Mouse (Mus musculus): ENCODE measurements around the gene Cmtm5. TPM values are rescaled to one million over a fixed set of nuclear protein-coding genes. Genes with fewer than 3 reads are reported as not detected.

Gene Cmtm5
- not detected in 4 replicates for total RNA-seq (2023)

GRCm38 (mm10) chr14:54935904-54936830, at the start of gene Cmtm5:
TSS of gene Cmtm5 (plus strand) at chr14:54936261.

DNA sequence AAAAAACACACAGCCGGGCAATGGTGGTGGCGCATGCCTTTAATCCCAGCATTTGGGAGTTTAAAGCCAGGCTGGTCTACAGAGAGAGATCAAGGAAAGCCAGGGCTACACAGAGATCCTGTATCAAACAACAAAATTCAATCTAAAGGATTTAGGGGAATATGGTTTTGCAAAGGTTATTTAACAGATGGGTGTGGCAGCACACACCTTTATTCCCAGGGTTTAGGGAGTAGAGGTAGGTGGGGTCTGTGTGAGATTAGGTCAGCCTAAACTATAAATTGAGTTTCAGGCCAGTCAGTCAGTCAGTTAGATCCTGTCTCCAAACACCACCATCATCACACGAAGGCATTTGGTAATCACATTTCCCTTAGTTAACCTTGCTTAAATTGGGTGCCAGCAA, 43.9 kb upstream of the Cmtm5 start, which contains the start of gene Pabpn1:
Gene Pabpn1 (plus strand): TSS at position 301 of the 400 bp plus-strand sequence.

DNA sequence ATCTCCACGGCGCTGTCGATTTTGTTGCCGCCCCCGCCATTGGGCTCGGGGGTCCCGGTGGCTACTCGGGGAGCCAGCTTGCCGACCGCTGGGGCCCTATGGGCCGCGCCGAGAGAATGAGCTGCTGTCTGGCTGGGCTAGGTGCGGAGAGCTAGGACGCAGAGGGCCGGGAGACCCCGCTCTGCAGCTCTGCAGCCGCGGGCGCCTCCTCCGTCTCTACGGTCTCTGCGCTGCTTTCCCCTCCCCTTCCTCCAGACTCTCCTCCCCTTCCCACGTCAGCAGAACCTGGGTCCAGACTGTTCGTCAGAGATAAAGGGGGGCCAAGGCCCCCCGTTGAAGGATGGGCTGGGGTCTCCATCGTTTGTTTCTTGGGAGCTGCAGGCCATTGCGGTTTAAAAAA, 23.2 kb upstream of the Cmtm5 start, which contains the start of gene Slc22a17:
Gene Slc22a17 (minus strand): TSS at position 247 of the 400 bp plus-strand sequence.

GRCm38 (mm10) chr14:54925349-54926342, 10.4 kb upstream of the Cmtm5 start, which contains the start of gene Efs:
TSS of gene Efs (minus strand) at chr14:54926126.

GRCm38 (mm10) chr14:54932645-54933150, 3.4 kb upstream of the Cmtm5 start, which contains the start of gene Il25:
TSS of gene Il25 (plus strand) at chr14:54932695.

GRCm38 (mm10) chr14:54966320-54966977, 30.4 kb downstream of the Cmtm5 start, which contains the start of gene Myh6:
TSS of gene Myh6 (minus strand) at chr14:54966927.

DNA sequence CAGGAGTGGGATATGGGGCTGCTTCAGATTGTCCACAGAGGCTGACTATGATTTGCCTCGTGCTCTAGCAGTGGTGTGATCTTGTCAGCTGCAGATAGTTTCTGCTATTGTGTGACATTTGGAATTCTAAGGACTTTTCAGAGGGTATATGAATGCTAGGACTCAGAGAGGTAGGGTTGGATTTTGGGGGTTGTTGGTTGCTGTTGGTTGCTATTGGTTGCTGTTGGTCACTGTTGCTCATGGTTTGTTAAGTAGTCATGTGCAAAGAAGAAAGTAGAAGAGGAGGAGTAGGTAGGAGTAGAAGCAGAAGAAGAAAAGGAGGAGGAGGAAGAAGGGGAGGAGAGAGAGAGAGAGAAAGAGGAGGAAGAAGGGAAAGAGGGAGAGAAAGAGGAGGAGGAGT, 40.6 kb downstream of the Cmtm5 start, which contains the start of gene Gm17428:
Gene Gm17428 (plus strand): TSS at position 301 of the 400 bp plus-strand sequence.

Other genes with a start within 250 kb of the Cmtm5 start
- gene Acin1, start 249.3 kb upstream of the Cmtm5 start, total RNA-seq (2023) = 517 to 556 TPM (median 537 TPM) in 4 replicates
- not detected in 4 replicates for gene Gm29776, start 237.4 kb upstream of the Cmtm5 start, total RNA-seq (2023)
- gene Cebpe, start 224.1 kb upstream of the Cmtm5 start, total RNA-seq (2023) = not detected in 4 replicates
- gene Slc7a8, start 154.3 kb upstream of the Cmtm5 start, total RNA-seq (2023) = 0.23 to 0.75 TPM (median 0.39 TPM) in 4 replicates
- not detected in 4 replicates for gene Rnf212b, start 122.1 kb upstream of the Cmtm5 start, total RNA-seq (2023)
- 5.8 to 12.1 TPM (median 7.2 TPM) in 4 replicates for gene Homez, start 65.3 kb upstream of the Cmtm5 start, total RNA-seq (2023)
- gene Ppp1r3e, start 58.7 kb upstream of the Cmtm5 start, total RNA-seq (2023) = 1.5 to 4.7 TPM (median 2.8 TPM) in 4 replicates
- 7.9 to 12.7 TPM (median 9.6 TPM) in 4 replicates for gene Bcl2l2, start 52.9 kb upstream of the Cmtm5 start, total RNA-seq (2023)
- gene Gm20521, start 52.8 kb upstream of the Cmtm5 start, total RNA-seq (2023) = 2.0 to 2.7 TPM in 2 of 4 replicates, not detected in the others
- 271 to 284 TPM (median 277 TPM) in 4 replicates for gene Pabpn1, start 43.8 kb upstream of the Cmtm5 start, total RNA-seq (2023)
- gene Slc22a17, start 23.1 kb upstream of the Cmtm5 start, total RNA-seq (2023) = 2.2 to 5.5 TPM (median 3.5 TPM) in 4 replicates
- gene Efs, start 10.1 kb upstream of the Cmtm5 start, total RNA-seq (2023) = not detected in 4 replicates
- not detected in 4 replicates for gene Il25, start 3.6 kb upstream of the Cmtm5 start, total RNA-seq (2023)
- gene Myh6, start 30.7 kb downstream of the Cmtm5 start, total RNA-seq (2023) = not detected in 4 replicates
- not detected in 4 replicates for gene Gm17428, start 40.7 kb downstream of the Cmtm5 start, total RNA-seq (2023)
- not detected in 4 replicates for gene Myh7, start 58.4 kb downstream of the Cmtm5 start, total RNA-seq (2023)
- gene Ngdn, start 79.2 kb downstream of the Cmtm5 start, total RNA-seq (2023) = 65.3 to 77.2 TPM (median 71.8 TPM) in 4 replicates
- 15.4 to 19.8 TPM (median 16.4 TPM) in 4 replicates for gene Zfhx2, start 156.1 kb downstream of the Cmtm5 start, total RNA-seq (2023)
- 4.4 to 6.4 TPM (median 5.9 TPM) in 4 replicates for gene Thtpa, start 158.5 kb downstream of the Cmtm5 start, total RNA-seq (2023)
- 112 to 137 TPM (median 125 TPM) in 4 replicates for gene Ap1g2, start 170.3 kb downstream of the Cmtm5 start, total RNA-seq (2023)
- gene Jph4, start 180.7 kb downstream of the Cmtm5 start, total RNA-seq (2023) = not detected in 4 replicates